Mouse (Mus musculus): ENCODE measurements around the gene Bdnf. TPM values are rescaled to one million over a fixed set of nuclear protein-coding genes. Genes with fewer than 3 reads are reported as not detected.

Bdnf gene
- polyA plus RNA-seq, 1 experiment from 2014 or later: 1.7 TPM

- H3K4me1 ChIP-seq (replicated peaks; ENCODE audit: control insufficient read depth, insufficient read depth, low read length): no peaks in the 10 kb centered on the region
- H3K9ac ChIP-seq (ENCODE audit: low read depth, low read length): no peak overlapping the region
- ATAC-seq: no peak
- no peaks in the 10 kb centered on the region for H3K9me3 ChIP-seq (ENCODE audit: control insufficient read depth)
- H3K36me3 ChIP-seq (ENCODE audit: control insufficient read depth, insufficient read depth): no peaks in the 10 kb centered on the region
- no peak overlapping the region for H3K4me3 ChIP-seq (ENCODE audit: low read depth, low read length)
- no peak for TF ChIP-seq CTCF (IDR thresholded peaks at IDR 0.05; ENCODE audit: low read depth)
- H3K27ac ChIP-seq (ENCODE audit: low read depth, low read length): no peak overlapping the region
- H3K27me3 ChIP-seq (replicated peaks; ENCODE audit: control insufficient read depth, insufficient read depth, low read length): no peaks in the 10 kb centered on the region
- H3K4me2 ChIP-seq (replicated peaks; ENCODE audit: low read depth): no peak overlapping the region
- WGBS: 77% methylated on average over 5 of the region's 5 CpGs
Measured at GRCm38 (mm10) chr2:109700291-109700690, 25.8 kb downstream of the Bdnf start.

- Histone ChIP-seq H3K36me3 (ENCODE audit: control insufficient read depth, insufficient read depth) (no peaks in the 10 kb centered on the region), H3K4me2 (replicated peaks; ENCODE audit: low read depth) (no peak overlapping the region), H3K27me3 (replicated peaks; ENCODE audit: control insufficient read depth, insufficient read depth, low read length) (no peaks in the 10 kb centered on the region), H3K4me3 (ENCODE audit: low read depth, low read length) (no peak overlapping the region), H3K9me3 (ENCODE audit: control insufficient read depth) (no peaks in the 10 kb centered on the region), H3K9ac (ENCODE audit: low read depth, low read length) (no peak overlapping the region), H3K4me1 (replicated peaks; ENCODE audit: control insufficient read depth, insufficient read depth, low read length) (no peaks in the 10 kb centered on the region), H3K27ac (ENCODE audit: low read depth, low read length) (no peak overlapping the region)
- 84% methylated on average over 4 of the region's 4 CpGs for WGBS
- ATAC-seq: no peak
- TF ChIP-seq CTCF (IDR thresholded peaks at IDR 0.05; ENCODE audit: low read depth): no peak
Measured at GRCm38 (mm10) chr2:109703588-109703987, 29.1 kb downstream of the Bdnf start.

DNA sequence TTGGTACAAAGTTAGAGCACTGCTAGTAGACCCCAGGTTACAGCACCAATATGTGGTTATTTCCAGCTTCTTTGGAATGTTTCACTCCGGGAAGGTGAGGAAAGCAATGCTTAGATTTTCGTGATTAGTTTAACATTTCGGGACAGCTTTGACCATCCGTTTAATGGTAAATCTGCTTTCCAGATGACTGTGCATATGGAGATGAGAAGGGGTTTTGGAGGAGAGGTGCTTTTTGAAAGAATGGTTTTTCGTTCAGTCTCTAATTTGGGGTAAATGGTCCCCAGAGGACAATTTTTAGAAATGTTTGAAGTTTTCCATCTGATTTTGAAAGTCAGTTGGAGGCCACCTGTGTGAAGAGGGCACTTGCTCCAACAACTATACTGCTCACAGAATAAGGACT is 29.6 kb downstream of the Bdnf start:
- 88% methylated on average over 5 of the region's 5 CpGs for WGBS

DNA sequence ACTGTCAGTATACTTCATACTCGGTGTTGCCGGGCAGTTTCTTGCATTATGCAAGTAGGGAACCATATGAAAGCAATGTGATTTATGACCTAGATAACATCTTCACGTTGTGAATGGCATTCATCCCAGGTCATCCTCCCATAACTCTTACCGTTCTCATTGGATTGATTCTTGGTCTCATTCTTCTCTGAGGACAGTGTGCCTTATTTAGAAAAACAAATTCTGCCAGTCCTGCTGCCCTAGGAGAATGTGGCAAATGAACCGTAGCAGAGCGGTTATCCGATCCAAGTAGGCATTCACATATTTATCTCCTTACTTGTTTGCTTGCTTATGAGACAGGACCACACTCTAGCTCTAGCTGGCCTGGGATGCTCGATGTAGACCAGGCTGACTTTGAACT is 32.0 kb downstream of the Bdnf start:
- Histone ChIP-seq H3K4me3 (ENCODE audit: low read depth, low read length) (no peak overlapping the region), H3K9ac (ENCODE audit: low read depth, low read length) (no peak overlapping the region), H3K27ac (ENCODE audit: low read depth, low read length) (no peak overlapping the region), H3K36me3 (ENCODE audit: control insufficient read depth, insufficient read depth) (no peaks in the 10 kb centered on the region), H3K4me2 (replicated peaks; ENCODE audit: low read depth) (no peak overlapping the region), H3K4me1 (replicated peaks; ENCODE audit: control insufficient read depth, insufficient read depth, low read length) (no peaks in the 10 kb centered on the region), H3K27me3 (replicated peaks; ENCODE audit: control insufficient read depth, insufficient read depth, low read length) (no peaks in the 10 kb centered on the region), H3K9me3 (ENCODE audit: control insufficient read depth) (no peaks in the 10 kb centered on the region)
- 63% methylated on average over 8 of the region's 8 CpGs for WGBS
- no peak for TF ChIP-seq CTCF (IDR thresholded peaks at IDR 0.05; ENCODE audit: low read depth)
- ATAC-seq: no peak

More for the DNA sequence above, 29.6 kb downstream of the Bdnf start:
- no peak for TF ChIP-seq CTCF (IDR thresholded peaks at IDR 0.05; ENCODE audit: low read depth)
- Histone ChIP-seq H3K9ac (ENCODE audit: low read depth, low read length) (no peak overlapping the region), H3K4me2 (replicated peaks; ENCODE audit: low read depth) (no peak overlapping the region), H3K4me1 (replicated peaks; ENCODE audit: control insufficient read depth, insufficient read depth, low read length) (no peaks in the 10 kb centered on the region), H3K27me3 (replicated peaks; ENCODE audit: control insufficient read depth, insufficient read depth, low read length) (no peaks in the 10 kb centered on the region), H3K27ac (ENCODE audit: low read depth, low read length) (no peak overlapping the region), H3K4me3 (ENCODE audit: low read depth, low read length) (no peak overlapping the region), H3K9me3 (ENCODE audit: control insufficient read depth) (no peaks in the 10 kb centered on the region), H3K36me3 (ENCODE audit: control insufficient read depth, insufficient read depth) (no peaks in the 10 kb centered on the region)
- no peak for ATAC-seq

GRCm38 (mm10) chr2:109709346-109709745 is 34.8 kb downstream of the Bdnf start:
- TF ChIP-seq CTCF (IDR thresholded peaks at IDR 0.05; ENCODE audit: low read depth): no peak
- Histone ChIP-seq H3K4me3 (ENCODE audit: low read depth, low read length) (no peak overlapping the region), H3K4me1 (replicated peaks; ENCODE audit: control insufficient read depth, insufficient read depth, low read length) (no peaks in the 10 kb centered on the region), H3K36me3 (ENCODE audit: control insufficient read depth, insufficient read depth) (no peaks in the 10 kb centered on the region), H3K9ac (ENCODE audit: low read depth, low read length) (no peak overlapping the region), H3K27me3 (replicated peaks; ENCODE audit: control insufficient read depth, insufficient read depth, low read length) (no peaks in the 10 kb centered on the region), H3K4me2 (replicated peaks; ENCODE audit: low read depth) (no peak overlapping the region), H3K27ac (ENCODE audit: low read depth, low read length) (no peak overlapping the region), H3K9me3 (ENCODE audit: control insufficient read depth) (no peaks in the 10 kb centered on the region)
- no peak for ATAC-seq
- WGBS: 78% methylated on average over 7 of the region's 7 CpGs

DNA sequence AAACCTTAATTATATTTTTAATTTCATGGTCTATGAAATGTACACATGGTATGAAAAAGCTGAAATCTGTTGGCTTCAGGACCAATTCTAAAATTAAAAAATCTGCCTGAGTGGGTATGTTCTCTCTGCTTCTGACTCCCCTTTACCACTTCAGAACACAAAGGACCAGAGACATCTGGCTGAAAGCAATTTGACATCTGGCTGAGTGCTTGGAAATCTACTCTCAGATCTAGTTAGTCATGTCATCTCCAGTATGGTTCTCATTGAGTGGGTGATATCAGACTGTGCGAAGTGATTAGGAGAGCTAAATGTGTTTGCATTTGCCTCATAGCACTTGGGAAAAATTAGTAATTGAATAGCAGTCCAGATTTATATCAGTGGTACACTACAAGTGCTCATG is 36.5 kb downstream of the Bdnf start:
- ATAC-seq: no peak
- H3K9me3 ChIP-seq (ENCODE audit: control insufficient read depth): no peaks in the 10 kb centered on the region
- H3K4me1 ChIP-seq (replicated peaks; ENCODE audit: control insufficient read depth, insufficient read depth, low read length): no peaks in the 10 kb centered on the region

GRCm38 (mm10) chr2:109725261-109725660 is 50.8 kb downstream of the Bdnf start:
- no peaks in the 10 kb centered on the region for H3K36me3 ChIP-seq (ENCODE audit: control insufficient read depth, insufficient read depth)
- H3K27me3 ChIP-seq (replicated peaks; ENCODE audit: control insufficient read depth, insufficient read depth, low read length): no peaks in the 10 kb centered on the region
- no peak overlapping the region for H3K27ac ChIP-seq (ENCODE audit: low read depth, low read length)
- 80% methylated on average over 3 of the region's 3 CpGs for WGBS
- H3K4me1 ChIP-seq (replicated peaks; ENCODE audit: control insufficient read depth, insufficient read depth, low read length): no peaks in the 10 kb centered on the region
- no peak overlapping the region for H3K4me3 ChIP-seq (ENCODE audit: low read depth, low read length)
- TF ChIP-seq CTCF (IDR thresholded peaks at IDR 0.05; ENCODE audit: low read depth): no peak
- no peak overlapping the region for H3K4me2 ChIP-seq (replicated peaks; ENCODE audit: low read depth)
- H3K9me3 ChIP-seq (ENCODE audit: control insufficient read depth): no peaks in the 10 kb centered on the region
- no peak for ATAC-seq
- H3K9ac ChIP-seq (ENCODE audit: low read depth, low read length): no peak overlapping the region

More for the DNA sequence above, 36.5 kb downstream of the Bdnf start:
- Histone ChIP-seq H3K36me3 (ENCODE audit: control insufficient read depth, insufficient read depth) (no peaks in the 10 kb centered on the region), H3K9ac (ENCODE audit: low read depth, low read length) (no peak overlapping the region), H3K27me3 (replicated peaks; ENCODE audit: control insufficient read depth, insufficient read depth, low read length) (no peaks in the 10 kb centered on the region), H3K4me3 (ENCODE audit: low read depth, low read length) (no peak overlapping the region), H3K4me2 (replicated peaks; ENCODE audit: low read depth) (no peak overlapping the region), H3K27ac (ENCODE audit: low read depth, low read length) (no peak overlapping the region)
- WGBS: 78% methylated on average over 1 of the region's 1 CpGs
- TF ChIP-seq CTCF (IDR thresholded peaks at IDR 0.05; ENCODE audit: low read depth): no peak

Measured in intestine, postnatal 0 days (tissue).